Mouse (Mus musculus) lung, adult 2 months (tissue): ENCODE measurements at regions not wholly inside any gene's neighbourhood (a gene's known extent, or its start where the extent isn't known, plus 50 kb on each side); places are given as distances from the start of the nearest gene placed in this dataset.

Experiments used
- CTCF ChIP-seq: fragments of 200-500 bp; IDR thresholded peaks from 2 replicates; pipeline ENCODE4 v1.5.1; 2011; ENCODE audit warnings: mild to moderate bottlenecking, low read length, control low read depth; ENCODE audit not compliant: insufficient read depth
- POLR2A ChIP-seq: fragments of 200-500 bp; IDR thresholded peaks from 2 replicates; pipeline ENCODE4 v1.6.1; 2011; ENCODE audit warnings: low read depth, mild to moderate bottlenecking, control low read depth, low read length, borderline replicate concordance; ENCODE audit errors: extremely low read depth

DNA sequence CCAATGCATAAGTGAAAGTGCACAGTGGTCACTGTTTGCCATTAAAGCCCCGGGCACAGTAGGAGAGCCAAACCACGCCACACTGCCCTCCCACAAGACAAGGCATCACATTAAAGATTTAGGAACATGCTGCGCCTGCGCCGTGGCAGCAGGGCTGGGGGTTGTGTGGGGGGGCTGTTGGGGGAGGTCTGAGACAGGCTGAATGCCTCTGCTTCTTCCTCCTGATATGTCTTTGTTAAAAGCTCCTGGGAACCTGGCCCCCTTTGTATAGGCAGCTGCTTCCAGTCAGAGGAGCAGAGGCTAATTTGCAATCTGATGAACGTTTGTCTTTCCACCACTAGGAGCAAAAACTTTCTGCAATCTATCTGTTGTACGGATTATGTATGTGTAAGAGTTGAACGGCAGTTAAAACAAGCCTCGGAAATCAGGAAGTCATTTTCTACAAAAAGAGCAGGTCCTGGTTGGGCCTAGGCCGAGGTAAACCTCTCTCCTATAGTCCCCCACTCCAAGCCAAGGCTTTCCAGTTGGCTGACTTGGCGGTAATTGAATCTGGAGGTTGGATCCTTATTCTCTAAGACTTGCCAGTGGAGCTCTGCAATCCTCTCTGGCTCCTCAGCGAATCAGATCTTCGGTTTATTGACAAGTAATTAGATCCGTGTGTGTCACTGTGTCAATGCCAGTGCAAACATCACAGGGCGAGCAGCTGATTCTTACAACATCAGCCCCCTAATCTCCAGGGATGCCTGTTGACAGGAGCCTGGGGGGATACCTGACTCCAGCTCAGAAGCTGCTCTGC lies 173.3 kb upstream of the A230072I06Rik start:
- TF ChIP-seq CTCF = no peak
- no peak for TF ChIP-seq POLR2A
